Mouse (Mus musculus): ENCODE measurements around the gene Tmem179b.

Gene Tmem179b

DNA sequence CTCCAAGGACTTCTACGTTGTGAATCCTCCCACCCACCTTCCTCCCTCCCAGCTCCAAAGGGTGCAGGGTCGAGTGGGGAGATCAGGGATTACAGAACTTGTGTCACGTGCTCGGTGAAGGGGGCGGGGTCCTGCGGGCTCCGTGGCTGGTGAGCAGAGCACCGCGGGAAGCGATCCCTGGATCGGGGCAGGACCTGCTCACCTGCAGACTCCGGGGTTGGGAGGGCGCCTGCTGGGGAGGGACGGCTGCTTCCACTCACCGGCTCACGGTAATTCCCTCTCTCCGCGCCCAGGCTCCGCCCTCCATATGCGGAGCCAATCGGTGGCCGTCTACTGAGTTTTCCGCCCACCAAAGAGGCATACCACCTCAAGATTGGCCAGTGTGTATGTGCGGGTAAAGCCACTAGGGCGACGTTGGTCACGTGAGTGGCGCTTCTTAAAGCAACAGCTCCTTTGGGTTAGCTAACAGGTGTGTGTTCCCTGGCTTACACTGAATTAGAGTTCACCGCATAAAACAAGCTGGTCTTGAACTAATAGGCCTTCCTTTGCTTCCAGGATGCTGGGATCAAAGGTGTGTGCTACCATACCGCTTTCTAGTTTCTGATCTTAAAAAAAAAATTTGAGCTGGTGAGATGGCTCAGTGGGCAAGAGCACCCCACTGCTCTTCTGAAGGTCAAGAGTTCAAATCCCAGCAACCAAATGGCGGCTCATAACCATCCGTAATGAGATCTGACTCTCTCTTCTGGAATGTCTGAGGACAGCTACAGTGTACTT, 11.9 kb upstream of the Tmem179b start, which contains the start of gene Taf6l:
Taf6l (minus strand) TSS at position 410 of the 774 bp plus-strand sequence.
- DNase-seq (ENCODE audit: low spot score in 2 of 2): peak; percentile 84 to 85

DNA sequence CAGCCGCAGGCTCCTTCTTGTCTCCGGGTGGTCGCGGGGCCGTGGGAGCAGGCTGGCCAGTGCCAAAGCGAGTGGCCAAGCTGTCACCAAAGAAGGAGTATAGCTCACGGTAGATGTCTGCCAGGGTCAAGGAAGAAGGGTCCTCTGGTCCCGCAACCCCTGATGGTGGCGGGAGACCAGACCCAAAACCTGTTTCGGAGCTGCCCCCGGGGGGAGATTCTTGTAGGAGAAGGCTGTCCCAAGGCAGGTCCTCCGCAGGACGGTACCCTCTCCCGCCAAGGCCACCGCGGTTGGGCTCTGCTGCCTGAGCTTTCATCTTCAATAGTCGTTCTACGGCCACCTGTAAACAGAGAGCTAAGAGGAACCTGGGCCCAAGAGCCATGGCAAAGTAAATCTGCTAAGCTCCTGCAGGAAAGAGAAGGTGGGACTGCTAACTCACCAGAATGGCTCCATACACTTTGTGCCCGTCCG, 719 bp upstream of the Tmem179b start:
- peak in 1 of 2 experiments; percentile 29 for DNase-seq (ENCODE audit: low spot score in 2 of 2)

DNA sequence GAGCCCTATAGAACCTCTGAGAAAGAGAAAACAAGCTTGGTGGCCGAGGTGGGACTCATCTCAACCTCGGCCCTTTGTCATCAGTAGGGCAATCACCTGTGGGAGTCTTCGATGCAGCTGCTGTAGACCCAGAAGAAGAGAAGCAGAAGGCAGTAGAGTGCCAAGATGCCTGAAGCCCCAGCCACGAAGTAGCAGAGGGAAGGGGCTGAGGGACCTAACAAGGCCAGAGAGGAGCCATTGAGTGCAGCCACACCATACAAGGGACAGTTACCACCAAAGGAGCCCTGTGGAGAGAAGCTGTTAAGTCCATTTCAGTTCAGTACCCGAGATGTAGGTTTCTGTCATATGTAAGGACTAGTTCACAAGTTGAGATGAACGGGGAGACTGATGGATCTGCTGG, 858 bp downstream of the Tmem179b start:
- no peak for DNase-seq (ENCODE audit: low spot score in 2 of 2)

DNA sequence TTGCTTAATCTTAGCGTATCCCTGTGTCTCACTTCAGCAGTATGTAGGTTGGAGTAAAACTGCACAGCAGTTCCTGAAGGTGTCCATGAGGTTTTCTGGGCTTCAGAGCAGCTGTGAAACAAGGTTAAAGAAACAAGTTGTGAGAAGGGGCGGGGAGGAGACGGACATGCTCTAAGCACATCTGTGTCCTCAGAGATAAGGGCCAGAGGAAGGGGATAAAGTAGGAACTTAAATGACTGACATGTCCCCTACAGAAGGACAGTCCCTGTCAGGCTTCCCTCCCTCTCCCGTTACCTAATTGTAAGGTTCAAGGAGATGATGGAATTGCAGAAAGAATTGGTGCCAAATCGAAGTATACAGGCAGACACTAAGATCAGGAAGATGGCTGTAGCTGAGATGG, 1.3 kb downstream of the Tmem179b start:
- no peak for DNase-seq (ENCODE audit: low spot score in 2 of 2)

DNA sequence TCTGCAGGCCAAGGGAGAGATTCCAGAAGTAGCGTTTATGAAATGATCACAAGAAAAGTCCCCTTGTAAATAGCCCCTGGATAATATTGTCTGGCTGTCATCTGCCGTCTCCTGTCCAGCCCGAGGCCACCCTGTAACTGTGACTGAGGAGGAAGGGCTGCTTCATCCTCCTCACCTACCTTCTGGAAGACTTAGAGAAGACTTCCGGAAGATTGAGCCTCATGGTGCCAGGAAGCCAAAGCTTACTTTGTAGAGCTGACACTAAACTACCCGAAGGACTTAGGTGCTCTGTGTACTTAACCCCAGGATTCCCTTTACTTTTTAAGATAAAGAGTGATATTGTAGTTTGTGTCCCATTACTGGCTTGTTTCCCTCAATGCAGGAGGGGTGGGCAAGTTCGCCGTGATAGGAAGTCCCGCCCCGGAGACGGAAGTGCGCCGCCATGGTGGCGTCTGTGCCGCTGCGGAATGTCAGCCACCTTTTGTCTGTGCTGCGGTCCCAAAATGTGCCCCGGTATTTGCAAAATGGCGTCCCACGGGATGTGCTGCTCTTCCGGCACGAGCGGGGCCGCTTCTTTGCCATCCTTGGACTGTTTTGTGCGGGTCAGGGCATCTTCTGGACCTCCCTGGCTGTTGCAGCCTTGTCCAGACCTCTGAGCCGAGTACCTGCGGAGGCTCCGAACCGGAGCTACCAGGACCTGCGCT, 3.5 kb downstream of the Tmem179b start, which contains the start of gene Tmem223:
Tmem223 (plus strand) TSS at position 430 of the 704 bp plus-strand sequence.
- DNase-seq (ENCODE audit: low spot score in 2 of 2): peak; percentile 70 to 84

DNA sequence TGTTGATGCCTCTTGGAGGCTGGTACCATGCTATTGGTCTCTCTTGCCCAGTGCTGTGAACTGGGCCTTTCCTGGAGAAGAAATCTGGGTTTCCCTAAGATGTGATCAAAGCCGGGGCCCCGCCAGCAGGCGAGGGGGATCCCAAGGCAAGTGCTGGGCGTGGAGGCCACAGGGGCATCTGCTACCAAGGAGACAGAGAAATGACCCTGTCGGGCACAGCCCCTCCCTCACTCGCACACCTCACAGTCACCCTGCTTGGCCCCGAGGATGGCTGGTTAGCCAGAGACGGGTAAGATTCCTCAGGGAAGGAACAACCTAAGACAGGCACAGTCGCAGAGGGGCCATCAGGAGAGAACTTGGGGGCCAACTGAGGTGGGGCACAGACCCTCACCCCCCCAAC, 8.7 kb downstream of the Tmem179b start:
- DNase-seq (ENCODE audit: low spot score in 2 of 2): no peak

DNA sequence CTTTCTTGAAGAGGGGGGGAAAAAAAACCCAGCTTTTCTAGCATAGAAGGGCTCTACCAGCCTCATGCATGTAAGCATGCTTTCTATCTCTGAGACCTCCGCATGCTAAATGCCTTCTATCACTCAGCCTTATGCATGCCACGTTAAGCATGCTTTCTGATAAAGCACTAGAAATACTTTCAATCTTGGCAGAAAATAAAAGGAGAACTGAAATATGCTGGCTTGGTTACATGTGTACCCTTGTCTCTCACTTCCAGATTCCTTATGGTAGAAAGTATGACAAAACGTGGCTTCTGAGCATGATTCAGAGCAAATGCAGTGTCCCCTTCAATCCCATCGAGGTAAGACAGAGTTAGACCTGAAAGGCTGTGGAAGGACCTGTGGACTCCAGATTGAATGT, 11.0 kb downstream of the Tmem179b start:
- DNase-seq (ENCODE audit: low spot score in 2 of 2): no peak

DNA sequence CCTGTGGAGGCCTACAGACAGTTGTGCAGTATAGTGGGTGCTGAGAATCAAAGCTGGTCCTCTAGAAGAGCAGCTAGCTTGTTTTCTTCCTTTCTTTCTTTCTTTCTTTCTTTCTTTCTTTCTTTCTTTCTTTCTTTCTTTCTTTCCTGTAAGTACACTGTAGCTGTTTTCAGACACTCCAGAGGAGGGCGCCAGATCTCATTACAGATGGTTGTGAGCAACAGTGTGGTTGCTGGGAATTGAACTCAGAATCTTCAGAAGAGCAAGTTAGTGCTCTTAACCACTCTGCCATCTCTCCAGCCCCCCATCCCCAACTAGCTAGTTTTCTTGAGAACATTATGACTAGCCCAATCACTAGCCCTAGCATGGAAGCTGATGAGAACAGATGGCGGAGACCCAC, 13.5 kb downstream of the Tmem179b start:
- no peak for DNase-seq (ENCODE audit: low spot score in 2 of 2)

DNA sequence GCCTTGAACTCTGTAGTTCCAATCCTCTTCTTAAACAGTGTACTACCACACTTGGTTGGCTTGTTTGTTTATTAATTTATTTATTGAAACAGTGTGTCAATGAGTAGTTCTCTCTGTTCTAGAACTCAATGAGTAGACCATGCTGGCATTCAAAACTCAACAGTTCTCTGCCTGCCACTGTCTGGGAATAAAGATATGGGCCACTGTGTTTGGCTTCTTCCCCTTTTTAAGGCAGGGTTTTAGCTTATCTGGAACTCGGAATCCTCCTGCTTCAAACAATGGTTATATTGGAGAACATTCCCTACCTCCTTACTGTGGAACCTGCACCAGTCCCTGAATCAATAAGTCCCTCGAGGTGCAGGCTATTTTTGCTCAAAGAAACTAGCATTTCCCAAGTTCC, 15.4 kb downstream of the Tmem179b start:
- no peak for DNase-seq (ENCODE audit: low spot score in 2 of 2)

DNA sequence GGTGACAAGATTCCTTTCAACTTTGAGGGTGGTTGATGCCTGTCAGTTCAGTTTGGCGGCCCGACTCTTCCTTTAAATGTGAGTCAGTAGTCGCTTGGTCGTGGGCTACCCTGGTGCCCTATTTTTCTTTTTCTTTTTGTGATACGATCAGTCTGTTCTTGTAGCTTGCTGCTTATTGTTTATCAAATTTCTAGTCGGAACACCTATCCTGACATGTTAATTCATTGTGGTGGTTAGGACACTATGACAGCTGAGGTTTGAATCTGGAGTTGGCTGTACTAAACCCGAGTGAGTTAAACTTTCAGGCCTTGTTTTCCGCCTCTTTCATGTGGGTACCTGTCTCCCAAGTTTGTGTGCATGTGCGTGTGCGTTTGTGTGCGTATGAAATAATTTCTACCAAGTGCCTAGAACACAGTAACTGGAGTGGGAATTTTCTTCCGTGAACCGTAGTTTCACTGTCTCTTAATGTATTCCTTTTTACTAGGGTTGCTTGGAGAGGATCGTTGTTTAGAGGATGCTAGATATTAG, 16.7 kb downstream of the Tmem179b start:
- no peak for DNase-seq (ENCODE audit: low spot score in 2 of 2)

DNA sequence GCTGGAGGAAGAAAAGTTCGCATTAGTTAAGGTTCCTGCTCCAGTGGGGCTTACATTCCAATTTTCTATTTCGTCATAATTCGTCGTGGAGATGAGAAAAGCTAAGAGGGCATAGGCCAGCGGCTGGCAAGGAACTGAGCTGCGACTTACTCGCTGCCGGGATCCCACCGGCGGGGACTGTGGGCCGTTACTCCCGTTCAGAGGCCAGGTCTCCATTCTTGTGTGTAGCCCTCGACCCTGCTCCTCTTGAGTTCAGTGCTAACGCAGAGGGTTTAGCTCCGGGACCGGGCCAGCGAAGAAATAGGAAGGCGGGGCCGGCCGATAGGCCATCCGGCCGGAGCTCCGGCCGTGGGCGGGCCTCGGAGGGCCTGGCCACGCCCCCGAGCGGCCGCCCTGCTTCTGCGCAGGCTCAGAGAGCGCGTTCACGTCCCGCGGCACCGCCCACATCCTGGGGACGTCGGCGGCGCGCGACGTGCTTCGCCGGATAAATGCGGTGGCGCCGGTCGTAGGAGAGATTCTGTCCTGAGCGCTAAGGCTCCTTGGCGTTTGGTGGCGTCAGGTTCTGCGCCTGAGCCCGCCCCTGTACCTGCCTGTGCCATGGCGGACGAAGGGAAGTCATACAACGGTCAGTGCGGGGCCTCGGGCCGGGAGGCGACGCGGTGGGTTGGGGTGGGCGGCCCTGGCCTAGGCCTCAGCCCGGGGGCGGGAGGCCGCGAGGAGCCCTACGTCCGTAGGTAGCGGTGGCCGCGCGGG, 17.5 kb downstream of the Tmem179b start, which contains the start of gene Nxf1:
Nxf1 (plus strand) TSS at position 439 of the 753 bp plus-strand sequence.
- peak; percentile 90 to 94 for DNase-seq (ENCODE audit: low spot score in 2 of 2)

DNA sequence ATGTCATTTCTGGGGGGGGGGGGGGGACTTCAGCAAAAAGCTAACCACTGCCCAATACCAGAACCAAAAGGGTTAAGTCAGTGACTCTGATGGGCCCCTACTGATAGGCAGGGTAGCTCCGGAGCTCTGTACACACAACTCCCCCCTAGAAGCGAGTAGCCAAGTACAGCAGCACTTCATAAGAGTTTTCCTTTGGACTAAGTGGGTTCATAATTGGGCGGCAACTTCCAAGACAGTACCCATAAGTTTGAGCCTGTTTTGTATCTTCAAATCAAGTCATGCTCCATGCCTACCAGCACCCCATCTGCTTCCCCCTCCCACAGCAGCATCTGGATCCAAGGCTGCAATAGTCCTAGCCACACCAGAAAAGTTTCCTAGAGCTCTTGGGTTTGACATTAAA, 18.6 kb downstream of the Tmem179b start:
- DNase-seq (ENCODE audit: low spot score in 2 of 2): no peak

DNA sequence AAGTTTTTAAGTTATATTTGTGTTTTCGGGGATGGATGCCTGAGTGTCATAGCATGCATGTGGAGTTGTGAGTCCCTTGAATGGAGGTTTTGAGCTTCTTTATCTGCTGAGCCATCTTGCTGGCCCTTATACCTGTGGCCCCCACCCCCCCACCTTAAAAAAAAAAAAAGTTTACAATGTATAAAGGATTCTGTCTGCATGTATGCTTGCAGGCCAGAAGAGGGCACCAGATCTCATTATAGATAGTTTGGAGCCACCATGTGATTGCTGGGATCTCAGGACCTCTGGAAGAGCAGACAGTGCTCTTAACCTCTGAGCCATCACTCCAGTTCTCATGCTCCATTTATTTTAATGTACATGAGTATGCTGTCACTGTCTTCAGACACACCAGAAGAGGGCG, 26.9 kb downstream of the Tmem179b start:
- DNase-seq (ENCODE audit: low spot score in 2 of 2): no peak

DNA sequence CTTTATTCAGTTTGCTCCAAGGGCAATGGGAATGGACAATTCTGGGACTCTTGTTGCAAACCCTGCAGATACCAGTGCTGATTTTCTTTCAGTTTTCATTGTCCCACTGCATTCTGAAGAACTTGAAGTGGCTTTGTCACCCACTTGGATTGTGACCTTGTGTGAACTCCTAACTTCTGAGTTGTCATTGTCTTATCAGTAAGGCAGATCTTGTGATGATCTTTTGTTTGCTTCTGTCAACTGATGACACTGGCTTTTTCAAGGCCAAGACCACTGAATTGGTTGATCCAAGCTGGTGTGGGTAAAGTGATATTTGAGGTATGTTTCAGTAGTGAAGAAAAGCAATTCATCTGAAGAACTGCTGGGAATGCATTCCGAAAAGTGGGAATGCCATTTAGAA, 28.9 kb downstream of the Tmem179b start:
- no peak for DNase-seq (ENCODE audit: low spot score in 2 of 2)

DNA sequence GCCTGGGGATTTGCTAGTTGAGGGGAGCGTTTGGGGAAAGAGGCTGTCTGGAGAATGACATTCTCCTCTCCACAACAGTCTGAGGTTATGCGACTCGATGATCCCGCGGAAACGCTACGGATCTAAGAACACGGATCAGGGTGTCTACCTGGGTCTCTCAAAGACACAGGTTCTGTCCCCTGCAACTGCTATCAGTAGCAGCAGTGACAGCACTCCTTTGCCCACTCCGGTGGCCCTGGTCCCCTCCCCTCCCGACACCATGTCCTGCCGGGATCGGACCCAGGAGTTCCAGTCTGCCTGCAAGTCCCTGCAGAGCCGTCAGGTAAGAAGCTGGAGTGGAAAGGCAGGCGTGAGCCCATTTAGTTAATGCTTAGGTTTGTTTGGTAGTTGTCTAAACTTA, 32.1 kb downstream of the Tmem179b start:
- DNase-seq (ENCODE audit: low spot score in 2 of 2): no peak

DNA sequence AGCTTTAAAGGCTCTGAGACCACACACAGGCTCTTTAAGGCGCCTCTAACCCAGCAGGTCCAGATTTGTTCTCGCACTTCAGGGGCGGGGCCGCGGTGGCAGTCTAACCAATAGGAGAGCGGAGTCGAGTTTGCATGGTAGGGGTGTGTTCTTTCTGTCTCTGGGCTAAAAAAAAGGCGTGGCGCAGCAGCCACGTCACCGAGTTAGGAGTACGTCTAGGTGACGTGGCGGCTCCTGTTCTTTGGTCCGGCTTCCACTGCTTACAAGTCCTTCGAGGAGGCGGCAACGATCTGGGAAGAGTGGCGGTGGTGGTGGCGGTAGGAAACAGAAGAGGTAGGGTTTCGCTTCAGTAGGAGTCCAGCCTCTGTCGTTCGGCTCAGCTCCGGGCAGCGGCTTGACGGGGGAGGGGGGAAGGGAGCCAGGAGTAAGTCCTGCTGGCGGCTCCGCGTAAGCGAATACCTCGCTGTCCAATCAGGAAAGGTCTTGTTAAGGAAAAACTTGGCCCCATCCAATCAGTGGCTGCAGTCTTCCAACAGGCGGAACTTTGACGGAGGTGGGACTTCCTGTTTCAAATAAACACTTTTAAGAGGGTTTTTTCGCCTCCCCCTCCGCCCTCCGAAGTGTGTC, 32.9 kb downstream of the Tmem179b start, which contains the start of gene Stx5a:
Stx5a (plus strand) TSS at position 171 of the 627 bp plus-strand sequence.
- peak; percentile 93 to 94 for DNase-seq (ENCODE audit: low spot score in 2 of 2)

DNA sequence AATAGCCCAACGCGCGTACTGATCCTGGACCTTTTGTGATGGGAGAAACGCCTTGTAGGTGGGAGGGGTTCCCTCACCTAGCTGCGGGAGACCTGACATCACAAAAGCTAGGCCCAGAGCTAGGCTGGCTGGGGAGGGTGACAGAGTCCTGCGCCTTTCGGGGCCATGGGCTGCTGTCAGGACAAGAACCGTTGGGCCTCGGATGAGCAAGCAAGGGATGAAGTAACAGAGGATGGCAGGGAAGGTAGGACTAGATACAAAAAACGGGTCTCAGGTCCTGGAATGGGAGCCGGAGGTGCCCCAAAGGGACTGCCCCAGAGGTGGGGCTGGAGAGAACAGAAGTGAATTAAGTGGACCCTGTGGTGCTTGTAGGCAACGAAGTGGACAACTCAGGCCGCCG, 33.7 kb downstream of the Tmem179b start, which contains the start of gene 1700092M07Rik:
1700092M07Rik (plus strand) TSS at position 116 of the 400 bp plus-strand sequence.
- no peak for DNase-seq (ENCODE audit: low spot score in 2 of 2)

DNA sequence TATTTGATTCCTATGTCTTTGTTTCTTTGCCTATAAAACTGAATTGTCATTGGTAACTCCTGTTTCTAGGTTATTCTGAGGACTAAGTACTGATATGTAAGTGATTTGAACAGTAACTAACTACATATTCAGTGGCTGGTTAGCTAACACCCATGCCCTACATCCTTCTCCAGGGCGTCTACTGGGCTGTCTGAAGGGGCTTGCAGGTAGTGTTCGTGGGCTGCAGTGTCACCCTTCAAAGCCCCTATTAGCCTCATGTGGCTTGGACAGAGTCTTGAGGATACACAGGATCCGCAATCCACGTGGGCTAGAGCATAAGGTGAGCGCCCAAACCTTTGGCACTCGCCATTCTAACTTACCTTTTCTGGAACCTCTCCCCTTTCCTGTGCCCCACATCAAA, 34.6 kb downstream of the Tmem179b start:
- DNase-seq (ENCODE audit: low spot score in 2 of 2): no peak

DNA sequence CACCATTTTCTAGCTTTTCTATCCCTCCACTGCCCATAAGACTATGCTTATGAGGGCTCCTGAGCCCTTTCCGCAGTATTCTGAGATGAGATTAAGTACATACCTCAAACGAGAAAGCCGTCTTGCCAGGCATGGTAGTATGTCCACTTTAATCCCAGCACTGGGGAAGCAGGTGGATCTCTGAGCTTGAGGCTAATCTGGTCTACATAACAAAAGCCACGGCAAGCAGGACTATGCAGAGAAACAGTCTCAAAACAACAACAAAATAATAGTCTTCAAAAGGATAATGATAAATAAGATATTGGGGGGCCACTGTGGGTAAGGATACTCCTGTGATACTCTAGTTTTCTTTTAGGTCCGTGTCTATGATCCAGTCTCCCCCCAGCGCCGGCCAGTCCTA, 35.4 kb downstream of the Tmem179b start:
- DNase-seq (ENCODE audit: low spot score in 2 of 2): no peak

DNA sequence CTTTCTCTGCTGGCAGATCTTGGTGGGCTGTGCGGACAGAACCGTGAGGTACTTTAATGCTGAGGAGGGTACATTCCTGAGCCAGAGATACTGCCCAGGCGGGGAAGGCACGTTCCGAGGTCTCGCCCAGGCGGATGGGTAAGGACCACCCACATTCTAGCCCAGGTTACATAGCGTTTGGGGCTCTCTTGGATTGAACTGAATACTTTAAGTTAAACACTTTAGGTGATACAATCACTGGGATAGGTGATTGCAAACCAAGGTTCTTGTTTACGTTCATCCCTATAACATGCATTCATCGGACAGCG, 38.2 kb downstream of the Tmem179b start:
- no peak for DNase-seq (ENCODE audit: low spot score in 2 of 2)

DNA sequence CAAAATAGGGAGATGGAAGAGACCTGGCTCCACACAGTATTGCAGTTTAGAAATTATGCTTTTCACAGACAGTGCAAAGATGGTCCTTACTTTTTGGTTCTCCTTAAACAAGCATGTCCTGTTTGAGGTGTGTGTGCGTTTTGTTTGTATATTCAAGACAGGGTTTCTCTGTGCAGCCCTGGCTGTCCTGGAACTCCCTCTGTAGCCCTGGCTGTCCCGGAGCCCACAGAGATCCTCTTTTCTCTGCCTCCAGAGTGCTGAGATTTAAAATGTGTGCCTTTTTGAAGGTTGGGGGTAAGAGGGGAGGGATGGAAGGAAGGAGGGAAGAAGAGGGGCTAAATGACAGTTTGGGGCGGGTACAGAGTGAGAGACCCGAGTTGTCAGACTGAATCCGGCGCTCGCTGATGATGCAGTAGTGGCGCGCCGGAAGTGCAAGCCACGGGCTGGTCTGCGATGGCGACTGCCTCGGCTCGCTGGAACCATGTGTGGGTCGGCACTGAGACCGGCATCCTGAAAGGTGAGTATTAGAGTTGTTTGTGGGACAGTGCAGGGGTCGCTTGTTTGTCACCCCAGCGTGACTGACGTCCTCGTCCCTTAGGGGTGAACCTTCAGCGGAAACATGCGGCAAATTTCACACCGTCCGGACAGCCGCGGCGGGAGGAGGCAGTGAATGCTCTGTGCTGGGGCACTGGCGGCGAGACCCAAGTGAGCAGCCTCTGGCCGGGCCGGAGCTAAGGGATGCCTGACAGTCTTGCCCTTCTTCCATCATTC, 38.7 kb downstream of the Tmem179b start, which contains the start of gene Wdr74:
Wdr74 (plus strand) TSS at position 439 of the 771 bp plus-strand sequence.
- DNase-seq (ENCODE audit: low spot score in 2 of 2): peak; percentile 87 to 92
